Mouse (Mus musculus): ENCODE measurements around the gene Vat1l.

Vat1l gene

DNA sequence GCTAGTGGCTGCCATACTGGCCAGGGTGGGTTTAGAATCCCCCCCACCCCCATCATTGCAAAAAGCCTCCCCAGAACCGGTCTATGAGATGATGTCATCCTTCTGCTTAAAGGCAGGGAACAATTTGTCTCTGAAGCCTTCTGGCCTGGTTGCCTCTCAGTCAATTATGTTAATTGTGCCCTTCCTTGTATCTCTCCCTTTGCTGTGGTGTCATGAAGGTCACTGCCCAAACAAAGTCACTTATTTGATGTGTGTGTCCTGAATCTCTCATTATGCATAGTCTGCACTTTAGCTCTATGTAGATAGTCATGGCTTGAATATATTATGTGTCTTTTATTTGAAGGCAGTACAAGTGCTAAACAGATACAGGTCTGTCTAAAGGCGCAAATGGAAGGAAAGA lies 92.8 kb downstream of the Vat1l start:
- DNase-seq, result no peak

GRCm38 (mm10) chr8:114300072-114300471 lies 94.7 kb downstream of the Vat1l start:
- DNase-seq, result no peak

- DNase-seq, result no peak
These were observed 100.9 kb downstream of the Vat1l start for GRCm38 (mm10) chr8:114306296-114306695.

DNA sequence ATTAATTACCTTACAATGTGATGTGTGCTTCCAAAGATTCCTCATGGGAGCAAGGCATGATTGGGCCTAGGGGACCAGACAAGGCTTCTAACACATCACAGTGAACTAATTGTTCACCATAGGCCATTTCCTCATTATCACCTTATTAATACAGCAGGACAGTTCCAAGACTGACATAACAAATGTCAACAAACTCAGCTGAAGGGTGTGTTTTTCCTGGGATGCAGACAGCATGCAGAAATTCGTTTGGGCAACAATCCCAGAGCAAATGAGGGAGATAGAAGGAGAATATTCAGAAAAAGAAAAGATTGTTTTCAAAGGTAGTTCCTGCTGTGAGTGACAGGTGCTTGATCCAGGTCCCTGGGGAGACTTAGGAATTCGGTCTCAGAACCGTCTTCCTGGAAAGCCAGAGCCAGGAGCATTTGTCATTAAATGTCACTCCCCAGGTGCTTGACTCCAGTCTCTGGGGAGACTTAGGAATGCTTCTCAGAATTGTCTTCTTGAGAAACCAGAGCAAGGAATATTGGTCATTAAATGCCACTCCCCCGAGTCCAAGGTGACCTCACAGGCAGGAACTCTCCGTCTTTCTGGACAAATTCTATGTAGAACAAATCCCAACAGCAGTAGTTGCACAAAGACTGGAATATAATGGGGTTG lies 109.4 kb downstream of the Vat1l start:
- DNase-seq, result no peak

GRCm38 (mm10) chr8:114318161-114318560 lies 112.7 kb downstream of the Vat1l start:
- DNase-seq, result no peak

GRCm38 (mm10) chr8:114322096-114322495 lies 116.7 kb downstream of the Vat1l start:
- no peak for DNase-seq

GRCm38 (mm10) chr8:114331928-114332327 lies 126.5 kb downstream of the Vat1l start:
- no peak for DNase-seq

- DNase-seq, result no peak
These were observed 127.5 kb downstream of the Vat1l start for GRCm38 (mm10) chr8:114332949-114333348.

GRCm38 (mm10) chr8:114335721-114336120 lies 130.3 kb downstream of the Vat1l start:
- no peak for DNase-seq

DNA sequence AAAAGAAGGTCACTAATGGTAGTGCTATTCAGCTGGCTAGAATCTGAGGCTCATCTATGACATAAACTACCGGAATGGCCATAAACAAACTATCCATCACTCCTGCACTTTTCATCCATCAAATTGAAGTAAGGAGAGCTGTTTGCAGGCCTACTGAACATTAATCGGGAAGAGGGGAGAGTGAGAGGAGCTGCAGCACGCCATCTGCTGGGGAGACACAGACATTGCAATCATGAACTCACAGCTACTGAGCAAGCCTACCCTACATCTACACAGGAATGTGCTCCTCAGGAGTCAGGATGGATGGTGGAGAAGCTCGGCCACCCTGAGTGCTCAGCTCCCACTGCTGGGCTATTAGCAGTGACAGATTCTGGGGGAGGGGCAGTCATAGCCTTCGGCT lies 136.9 kb downstream of the Vat1l start:
- DNase-seq, result no peak

DNA sequence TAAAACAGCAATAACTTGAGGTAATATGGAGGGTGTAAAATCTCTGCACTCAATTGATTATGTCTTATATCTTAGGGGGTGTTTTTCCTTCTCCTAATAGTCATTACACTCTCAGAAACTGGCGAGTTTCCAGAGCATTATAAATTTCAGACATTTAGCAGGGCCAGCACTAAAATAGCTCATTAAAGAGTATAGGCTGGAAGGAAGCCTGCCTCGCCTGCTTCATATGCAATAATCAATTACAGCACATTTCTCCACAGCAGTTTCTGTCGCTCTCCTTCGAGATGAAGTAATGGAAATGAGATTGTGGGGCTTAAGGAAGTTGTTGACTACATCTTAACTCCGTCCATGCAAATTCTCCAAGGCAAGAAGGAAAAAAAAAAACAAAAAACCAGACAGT lies 139.4 kb downstream of the Vat1l start:
- no peak for DNase-seq

DNA sequence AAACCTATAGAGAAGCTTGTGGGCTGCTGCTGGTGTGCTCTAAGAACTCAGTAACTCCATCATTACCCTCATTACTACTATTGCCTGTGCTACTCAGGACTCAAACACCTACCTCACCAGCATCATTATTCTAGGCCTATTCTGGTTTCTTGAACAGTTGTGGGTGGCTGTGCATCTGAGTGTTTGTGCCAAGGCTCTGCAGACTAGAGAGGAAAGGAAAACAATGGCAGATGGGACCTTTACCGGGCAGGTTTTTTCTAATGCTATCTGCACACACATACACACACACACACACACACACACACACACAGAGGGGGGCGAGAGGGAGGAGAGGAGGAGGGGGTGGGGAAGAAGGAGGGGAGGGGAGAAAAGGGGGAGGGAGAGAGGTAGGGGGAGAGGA lies 140.6 kb downstream of the Vat1l start:
- DNase-seq, result no peak

GRCm38 (mm10) chr8:114351643-114352427 lies 146.4 kb downstream of the Vat1l start:
- peak; percentile 4 to 7 for DNase-seq

GRCm38 (mm10) chr8:114360506-114360905 lies 155.1 kb downstream of the Vat1l start:
- no peak for DNase-seq

DNA sequence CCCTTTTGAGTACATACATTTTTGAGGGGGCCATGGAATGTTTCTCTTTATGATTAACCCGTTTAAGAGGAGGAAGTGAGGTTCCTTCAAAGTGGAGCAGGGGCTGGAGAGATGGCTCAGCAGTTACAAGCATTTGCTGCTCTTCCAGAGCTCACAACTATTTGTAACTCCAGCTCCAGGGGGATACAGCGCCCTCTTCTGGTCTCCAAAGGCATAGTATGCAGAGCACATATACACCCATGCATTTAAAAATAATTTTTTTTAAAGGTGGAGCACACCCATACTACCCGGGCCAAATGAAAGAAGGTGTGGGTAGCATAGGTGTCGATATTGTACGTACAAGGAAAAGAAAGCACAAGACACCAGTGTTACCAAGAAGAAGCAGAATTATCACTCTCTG lies 157.8 kb downstream of the Vat1l start:
- no peak for DNase-seq

DNA sequence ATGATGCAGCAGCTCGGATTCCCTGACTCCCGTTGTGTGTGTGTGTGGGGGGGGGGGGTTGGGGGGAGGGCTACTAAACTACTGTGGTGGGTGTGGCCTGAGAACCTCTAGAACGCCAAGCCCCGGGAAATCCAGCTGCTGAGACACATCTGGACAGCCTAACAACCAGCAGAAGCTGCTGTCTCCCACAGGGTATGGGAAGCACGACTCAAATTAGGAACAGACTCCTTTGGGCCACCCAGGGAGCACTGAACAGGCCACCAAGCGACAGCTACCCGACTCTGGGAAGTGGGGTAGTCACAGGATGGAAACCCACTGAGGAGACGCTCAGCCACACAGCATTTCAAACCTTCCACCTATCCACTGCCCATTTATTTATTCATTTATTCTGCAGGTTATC lies 158.2 kb downstream of the Vat1l start:
- no peak for DNase-seq

GRCm38 (mm10) chr8:114369038-114369976 lies 163.9 kb downstream of the Vat1l start:
- DNase-seq, result peak; percentile 32 to 44

DNA sequence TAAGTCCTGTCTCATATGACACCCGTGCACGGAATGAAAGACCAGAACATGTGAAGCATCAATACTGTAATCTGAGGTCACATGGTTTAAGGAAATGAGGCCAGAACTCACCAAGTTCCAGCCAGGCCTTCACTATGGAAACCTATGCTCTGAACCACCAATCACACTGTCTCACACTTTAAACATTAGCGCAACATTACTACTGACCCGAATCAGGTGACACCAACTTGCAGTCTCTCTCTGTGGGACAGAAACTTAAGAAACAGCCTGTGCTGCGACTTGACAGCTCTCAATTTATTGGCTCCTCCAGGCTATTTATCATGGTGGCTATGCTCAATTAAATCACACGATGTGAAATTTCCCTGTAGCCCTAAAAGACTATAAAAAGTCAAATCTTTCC lies 169.0 kb downstream of the Vat1l start:
- no peak for DNase-seq

GRCm38 (mm10) chr8:114384189-114384588 lies 178.8 kb downstream of the Vat1l start:
- no peak for DNase-seq

DNA sequence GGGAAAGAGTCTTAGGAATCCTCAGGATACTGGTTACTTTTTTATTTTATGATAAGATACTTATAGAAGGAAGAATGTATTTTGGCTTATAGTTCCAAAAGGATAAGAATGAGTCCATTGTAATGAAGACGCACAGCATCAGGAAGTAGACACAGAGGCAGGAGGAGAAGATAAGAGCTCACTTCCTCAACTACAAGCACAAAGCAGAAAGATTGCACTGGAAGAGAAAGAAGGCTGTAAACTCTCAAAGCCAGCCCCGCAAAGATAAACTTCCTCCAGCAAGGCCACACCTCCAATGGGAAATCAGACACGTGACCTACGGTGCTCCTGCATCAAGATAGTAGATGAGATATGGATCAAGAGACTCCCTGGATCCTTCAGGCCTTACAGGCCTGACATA lies 182.1 kb downstream of the Vat1l start:
- no peak for DNase-seq

DNA sequence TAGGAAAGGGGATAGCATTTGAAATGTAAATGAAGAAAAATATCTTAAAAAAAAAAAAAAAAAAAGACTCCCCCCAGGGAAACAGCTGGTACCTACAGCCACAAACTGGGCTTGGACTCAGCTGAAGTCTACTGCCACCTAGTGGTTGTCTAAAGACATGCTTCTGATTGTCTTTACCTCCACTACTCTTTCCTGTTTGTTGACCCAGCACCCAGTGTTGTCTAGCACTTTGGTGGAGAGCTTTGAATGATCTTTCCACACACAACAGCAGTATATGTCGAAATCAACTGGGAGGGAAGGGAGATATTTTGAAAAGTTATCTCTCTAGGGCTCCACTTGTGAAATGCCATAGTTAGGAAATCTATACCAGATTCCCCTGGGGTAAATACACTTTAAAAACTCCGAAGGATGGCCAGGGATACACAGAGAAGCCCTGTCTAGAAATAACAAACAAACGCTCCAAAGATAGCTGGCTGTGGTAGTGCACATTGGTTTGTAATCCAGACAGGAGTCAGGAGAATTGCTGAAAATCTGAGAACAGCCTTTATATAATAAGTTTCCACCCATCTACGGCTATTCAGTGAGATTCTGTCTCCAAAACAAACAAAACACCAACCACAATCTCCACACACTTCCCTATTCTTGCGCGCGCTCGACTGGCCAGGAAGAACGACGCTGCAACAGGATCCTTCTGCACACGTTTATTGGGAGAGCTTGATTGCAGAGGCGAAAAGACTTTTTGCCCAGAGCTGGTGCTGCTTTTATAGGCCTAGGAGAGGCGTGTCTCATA lies 185.2 kb downstream of the Vat1l start:
- DNase-seq, result no peak

- no peak for DNase-seq
These were observed 192.9 kb downstream of the Vat1l start for GRCm38 (mm10) chr8:114398326-114398725.

- no peak for DNase-seq
These were observed 193.9 kb downstream of the Vat1l start for GRCm38 (mm10) chr8:114399273-114399672.

Data from thymus, postnatal 36 days (tissue).